Mouse (Mus musculus) G1E (cell line): ENCODE results near the gene Tjp3.

Experiments used
- CTCF ChIP-seq: IDR thresholded peaks from 2 replicates; pipeline ENCODE4 v1.5.1; 2012; ENCODE audit warnings: low read depth, low read length, inconsistent platforms, mixed read lengths
- GATA1 ChIP-seq: IDR thresholded peaks from 2 replicates; pipeline ENCODE4 v1.6.1; 2012; ENCODE audit warnings: borderline replicate concordance, low read length, inconsistent platforms, mixed read lengths
- GATA2 ChIP-seq: IDR thresholded peaks from 2 replicates; pipeline ENCODE4 v1.6.1; 2012; ENCODE audit warnings: low read depth, low read length, inconsistent platforms, borderline replicate concordance
- POLR2AphosphoS5 ChIP-seq: IDR thresholded peaks from 2 replicates; pipeline ENCODE4 v1.6.1; 2012; ENCODE audit warnings: low read depth, low read length, inconsistent platforms; ENCODE audit not compliant: insufficient replicate concordance
- TAL1 ChIP-seq: conservative IDR thresholded peaks from 2 replicates; pipeline ENCODE4 v1.6.1; 2012; ENCODE audit warnings: low read depth, low read length, inconsistent platforms, mixed read lengths

DNA sequence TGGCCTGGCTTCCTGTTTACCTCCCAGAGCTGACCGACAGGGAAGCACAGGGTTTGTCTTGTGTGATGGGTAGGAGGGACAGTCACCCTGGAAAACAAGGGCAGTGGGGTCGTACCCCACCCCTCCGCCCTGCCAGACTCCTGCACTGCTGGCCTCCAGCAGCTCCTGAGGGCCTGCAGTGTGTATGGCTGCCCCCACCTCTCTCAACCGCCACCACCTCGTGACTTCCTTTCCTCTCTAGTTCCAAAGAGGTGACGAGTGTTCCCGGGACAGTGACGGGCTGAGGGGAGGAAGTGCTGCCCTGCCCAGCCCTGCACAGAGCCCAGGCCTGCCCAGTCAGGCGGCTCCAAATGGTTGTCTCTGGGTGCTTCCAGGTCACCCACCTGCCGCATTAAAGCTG is 6.5 kb upstream of the Tjp3 start:
- TF ChIP-seq CTCF (no peak), POLR2AphosphoS5 (no peak), TAL1 (no peak), GATA1 (no peak), GATA2 (no peak)
